Mouse (Mus musculus) E14TG2a.4 (cell line): Measurements from ENCODE around the gene Olfr315.
"Not testable (repeated sequence)": the region's sequence is repeated elsewhere in the genome, so short reads cannot be mapped to it uniquely, and the experiment has no call there.

ENCODE experiments used
- CTCF ChIP-seq: conservative IDR thresholded peaks from 2 replicates; pipeline ENCODE4 v1.5.1; 2014; ENCODE audit warnings: low read length
- NANOG ChIP-seq: IDR thresholded peaks from 2 replicates; pipeline ENCODE4 v1.6.1; 2014; ENCODE audit warnings: borderline replicate concordance, low read length, mixed read lengths

DNA sequence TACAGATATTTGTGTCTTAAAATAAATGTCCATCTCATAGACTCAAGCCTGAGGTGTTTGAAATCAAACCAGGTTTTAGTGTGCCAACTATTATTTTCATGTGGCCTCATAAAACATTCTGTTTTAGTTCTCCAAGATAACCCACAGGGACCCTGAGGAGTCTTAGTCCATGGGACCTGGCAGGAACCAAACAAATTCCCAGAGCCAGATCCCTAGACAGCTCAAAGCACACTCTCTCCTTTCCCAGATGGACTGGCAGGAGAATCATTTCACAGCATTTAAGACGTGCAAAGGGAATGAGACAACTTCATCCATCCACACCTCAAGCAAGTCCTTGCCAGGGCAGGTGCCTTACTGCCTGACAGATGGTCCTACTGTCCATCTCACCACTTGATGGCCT is 41.7 kb downstream of the Olfr315 start, which contains the start of gene Olfr313:
- not testable (repeated sequence) for TF ChIP-seq NANOG, CTCF
